Mouse (Mus musculus): ENCODE measurements around the gene Mast3.

- no peak for TF ChIP-seq CEBPB (IDR thresholded peaks at IDR 0.05; ENCODE audit: insufficient read depth, poor library complexity, severe bottlenecking)
- no peak for TF ChIP-seq USF1 (IDR thresholded peaks at IDR 0.05; ENCODE audit: low read depth)
- no peak for TF ChIP-seq MYOG (IDR thresholded peaks at IDR 0.05; ENCODE audit: control insufficient read depth in 1 of 3, insufficient read depth in 1 of 3, insufficient read length in 2 of 3, low read depth in 2 of 3)
These were observed 26.7 kb upstream of the Mast3 start for GRCm38 (mm10) chr8:70831517-70831916.

All from myocyte (in vitro differentiated cells).